Comparison of ENCODE assay signal across 8 mouse cellular contexts in genomic region chr11:97576136-97576906, GRCm38 (mm10). TPM values are rescaled to one million over a fixed set of nuclear protein-coding genes. Genes with fewer than 3 reads are reported as not detected.
DNase-seq lines count a peak whose midpoint lies in the region; ATAC-seq and TF ChIP-seq lines count a peak whose summit lies in the region.

TSS of gene Srcin1 (minus strand) at chr11:97576186.

- peak within 1 kb of the TSS; percentile 99 for H3K4me2 ChIP-seq in embryonic facial prominence, embryonic 12.5 days (replicated peaks)
- peak within 1 kb of the TSS; percentile 100 for H3K4me2 ChIP-seq in heart, embryonic 14.5 days (ENCODE audit: low read length)
- H3K4me2 ChIP-seq in liver, embryonic 14.5 days (ENCODE audit: low read depth): peak within 1 kb of the TSS; percentile 65

- H3K9ac ChIP-seq in embryonic facial prominence, embryonic 12.5 days: peak within 1 kb of the TSS; percentile 68
- peak within 1 kb of the TSS; percentile 70 for H3K9ac ChIP-seq in heart, embryonic 14.5 days (ENCODE audit: low read length)
- no peak within 1 kb of the TSS for H3K9ac ChIP-seq in liver, embryonic 14.5 days (replicated peaks)

- no peak for TF ChIP-seq CTCF in liver, embryonic 14.5 days (IDR thresholded peaks at IDR 0.05; ENCODE audit: low read depth)

- no peaks in the 10 kb centered on the region for H3K9me3 ChIP-seq in embryonic facial prominence, embryonic 12.5 days
- no peaks in the 10 kb centered on the region for H3K9me3 ChIP-seq in heart, embryonic 14.5 days (ENCODE audit: control insufficient read depth, low read length)
- no peaks in the 10 kb centered on the region for H3K9me3 ChIP-seq in liver, embryonic 14.5 days (ENCODE audit: control insufficient read depth, low read length)

- peak within 1 kb of the TSS; percentile 66 for H3K4me3 ChIP-seq in embryonic facial prominence, embryonic 12.5 days
- peak within 1 kb of the TSS; percentile 60 to 65 for H3K4me3 ChIP-seq in heart, embryonic 14.5 days (ENCODE audit: control insufficient read depth in 1 of 2, insufficient read depth in 1 of 2, low read depth in 1 of 2, low read length in 2 of 2)
- peak within 1 kb of the TSS; percentile 26 to 54; a peak in 3 of 4 replicates for H3K4me3 ChIP-seq in liver, embryonic 14.5 days (ENCODE audit: insufficient read depth in 1 of 2, low read depth in 2 of 2, low read length in 2 of 2)

- peaks cover 72% of the 10 kb centered on the region for H3K27me3 ChIP-seq in embryonic facial prominence, embryonic 12.5 days
- peaks cover 70% of the 10 kb centered on the region for H3K27me3 ChIP-seq in heart, embryonic 14.5 days (ENCODE audit: control insufficient read depth, insufficient read depth, low read length)
- peaks cover 48% of the 10 kb centered on the region for H3K27me3 ChIP-seq in liver, embryonic 14.5 days (ENCODE audit: control insufficient read depth, insufficient read depth, low read length)

- H3K36me3 ChIP-seq in embryonic facial prominence, embryonic 12.5 days: no peaks in the 10 kb centered on the region
- no peaks in the 10 kb centered on the region for H3K36me3 ChIP-seq in heart, embryonic 14.5 days (ENCODE audit: control insufficient read depth, insufficient read depth, low read length)
- H3K36me3 ChIP-seq in liver, embryonic 14.5 days (replicated peaks; ENCODE audit: control insufficient read depth, insufficient read depth, low read depth): no peaks in the 10 kb centered on the region

- 24% methylated on average over 9 of the region's 9 CpGs for WGBS in embryonic facial prominence, embryonic 12.5 days
- WGBS in heart, embryonic 14.5 days: 25% methylated on average over 9 of the region's 9 CpGs
- 25% methylated on average over 9 of the region's 9 CpGs for WGBS in liver, embryonic 14.5 days (ENCODE audit: insufficient replicate concordance)

- peak within 1 kb of the TSS; percentile 65; the same call in 1 of the 2 replicates for H3K27ac ChIP-seq in embryonic facial prominence, embryonic 12.5 days
- H3K27ac ChIP-seq in heart, embryonic 14.5 days (replicated peaks in 1 of 2; ENCODE audit: control insufficient read depth in 1 of 2, insufficient read depth in 1 of 2, low read depth in 2 of 2, low read length in 2 of 2): no peak within 1 kb of the TSS
- H3K27ac ChIP-seq in liver, embryonic 14.5 days: no peak within 1 kb of the TSS

- H3K4me1 ChIP-seq in embryonic facial prominence, embryonic 12.5 days: peaks cover 29% of the 10 kb centered on the region
- peaks cover 0 to 10% of the 10 kb centered on the region in 2 experiments; a peak in 1 of 4 replicates for H3K4me1 ChIP-seq in heart, embryonic 14.5 days (ENCODE audit: control insufficient read depth in 2 of 2, insufficient read depth in 2 of 2, low read length in 2 of 2)
- no peaks in the 10 kb centered on the region for H3K4me1 ChIP-seq in liver, embryonic 14.5 days (replicated peaks; ENCODE audit: control insufficient read depth in 2 of 2, insufficient read depth in 2 of 2, low read length in 1 of 2)

- DNase-seq in right cerebral cortex, adult 18-20 months: peak; percentile 63
- no peak for DNase-seq in right cerebral cortex, postnatal 25 days
- peak; percentile 91 for DNase-seq in kidney, postnatal 10 days
- DNase-seq in liver, embryonic 14.5 days (ENCODE audit: low read depth in 3 of 3, low spot score in 3 of 3): no peak
- peak; percentile 54 for DNase-seq in ovary, adult 18-20 months (ENCODE audit: low spot score)
- no peak for DNase-seq in spleen, adult 12 weeks (ENCODE audit: low spot score)

- no peak for TF ChIP-seq EP300 in liver, embryonic 14.5 days (IDR thresholded peaks at IDR 0.05; ENCODE audit: low read depth)

- ATAC-seq in embryonic facial prominence, embryonic 12.5 days (ENCODE audit: insufficient number of reproducible peaks, insufficient read depth, low FRiP score, low TSS enrichment): no peak
- ATAC-seq in heart, embryonic 14.5 days (ENCODE audit: insufficient number of reproducible peaks, insufficient read depth, low FRiP score, low read depth): no peak
- ATAC-seq in liver, embryonic 14.5 days (ENCODE audit: insufficient read depth): no peak

RNA-seq across cellular contexts. Expression of gene Srcin1, which starts in this region (rescaled TPM):
- polyA plus RNA-seq in embryonic facial prominence, embryonic 12.5 days (2016; fragmentation: Nextera tagmentation; extraction: Ambion mirVana): 1.00 and 1.3 TPM in 2 replicates
- 0.22 TPM in 1 of 2 replicates, not detected in the other for polyA plus RNA-seq in heart, embryonic 14.5 days (2014; fragmentation: Nextera tagmentation; extraction: Ambion mirVana)
- 0.04 and 0.06 TPM in 2 replicates for polyA plus RNA-seq in liver, embryonic 14.5 days (2012; rRNA removed)
- polyA plus RNA-seq in liver, embryonic 14.5 days (2014; fragmentation: Nextera tagmentation; extraction: Ambion mirVana): not detected in 2 replicates

Comparison
In these comparisons a context has a peak if more than half of its experiments do, and no peak if none do; other contexts are left out.
1. DNase-seq: peak in right cerebral cortex, adult 18-20 months (single experiment), kidney, postnatal 10 days (single experiment) and ovary, adult 18-20 months (single experiment); none in right cerebral cortex, postnatal 25 days (single experiment), liver, embryonic 14.5 days (0 of 3) and spleen, adult 12 weeks (single experiment).
2. Peak in every context shown above with its lines, with median percentiles within 50 percentile points of each other: H3K4me2 ChIP-seq and H3K4me3 ChIP-seq.